Mouse (Mus musculus) brain, embryonic 14.5 days (tissue): ENCODE data around the gene Ngef.

Experiments
- CTCF ChIP-seq: fragments of 200-500 bp; IDR thresholded peaks from 2 replicates; pipeline ENCODE4 v1.5.1; 2012; ENCODE audit warnings: inconsistent platforms, mild to moderate bottlenecking, moderate library complexity, borderline replicate concordance; ENCODE audit not compliant: insufficient read depth, insufficient read length; ENCODE audit errors: extremely low read depth
- POLR2A ChIP-seq: fragments of 200-500 bp; IDR thresholded peaks from 2 replicates; pipeline ENCODE4 v1.6.1; 2012; ENCODE audit warnings: mild to moderate bottlenecking, inconsistent platforms, borderline replicate concordance; ENCODE audit not compliant: poor library complexity, insufficient read depth, insufficient read length, severe bottlenecking; ENCODE audit errors: extremely low read depth

- TF ChIP-seq CTCF (no peak), POLR2A (no peak)
Measured at GRCm38 (mm10) chr1:87532346-87532745, 41.3 kb downstream of the Ngef start.
